Mouse (Mus musculus): Measurements from ENCODE around the gene Usp30. TPM values are rescaled to one million over a fixed set of nuclear protein-coding genes. Genes with fewer than 3 reads are reported as not detected.

The Usp30 gene
- polyA plus RNA-seq, 1 experiment from 2014 or later: 20.6 TPM

- no peak for ATAC-seq
- Histone ChIP-seq H3K36me3 (ENCODE audit: control insufficient read depth, insufficient read depth) (peaks cover 11% of the 10 kb centered on the region), H3K27ac (ENCODE audit: low read length) (no peak overlapping the region), H3K4me1 (replicated peaks; ENCODE audit: control insufficient read depth, insufficient read depth, low read length) (peaks cover 2% of the 10 kb centered on the region; the same call in 1 of the 2 replicates), H3K4me3 (replicated peaks; ENCODE audit: low read length) (no peak overlapping the region), H3K27me3 (replicated peaks; ENCODE audit: control insufficient read depth, insufficient read depth, low read length) (no peaks in the 10 kb centered on the region), H3K9ac (replicated peaks; ENCODE audit: low read depth, low read length) (no peak overlapping the region), H3K4me2 (ENCODE audit: low read length) (no peak overlapping the region), H3K9me3 (ENCODE audit: control insufficient read depth, low read length) (no peaks in the 10 kb centered on the region)
- WGBS: 24% methylated on average over 9 of the region's 9 CpGs
These were observed 13.0 kb upstream of the Usp30 start for GRCm38 (mm10) chr5:114052246-114052761.

- Histone ChIP-seq H3K4me1 (replicated peaks; ENCODE audit: control insufficient read depth, insufficient read depth, low read length) (peaks cover 2% of the 10 kb centered on the region; the same call in 1 of the 2 replicates), H3K27me3 (replicated peaks; ENCODE audit: control insufficient read depth, insufficient read depth, low read length) (no peaks in the 10 kb centered on the region), H3K9ac (replicated peaks; ENCODE audit: low read depth, low read length) (no peak overlapping the region), H3K9me3 (ENCODE audit: control insufficient read depth, low read length) (no peaks in the 10 kb centered on the region), H3K4me3 (replicated peaks; ENCODE audit: low read length) (no peak overlapping the region), H3K36me3 (ENCODE audit: control insufficient read depth, insufficient read depth) (peaks cover 9% of the 10 kb centered on the region; the same call in 1 of the 2 replicates), H3K27ac (ENCODE audit: low read length) (no peak overlapping the region), H3K4me2 (ENCODE audit: low read length) (no peak overlapping the region)
- no peak for ATAC-seq
- WGBS: 63% methylated on average over 9 of the region's 9 CpGs
These were observed 8.0 kb upstream of the Usp30 start for GRCm38 (mm10) chr5:114057129-114057731.

- H3K27me3 ChIP-seq (replicated peaks; ENCODE audit: control insufficient read depth, insufficient read depth, low read length): no peaks in the 10 kb centered on the region
- WGBS: 58% methylated on average over 7 of the region's 7 CpGs
- no peak for ATAC-seq
- no peak overlapping the region for H3K4me3 ChIP-seq (replicated peaks; ENCODE audit: low read length)
- no peak overlapping the region for H3K4me2 ChIP-seq (ENCODE audit: low read length)
- no peaks in the 10 kb centered on the region for H3K9me3 ChIP-seq (ENCODE audit: control insufficient read depth, low read length)
- H3K27ac ChIP-seq (ENCODE audit: low read length): no peak overlapping the region
- H3K36me3 ChIP-seq (ENCODE audit: control insufficient read depth, insufficient read depth): peaks cover 14% of the 10 kb centered on the region; the same call in 1 of the 2 replicates
- H3K9ac ChIP-seq (replicated peaks; ENCODE audit: low read depth, low read length): no peak overlapping the region
- peaks cover 5% of the 10 kb centered on the region; the same call in 1 of the 2 replicates for H3K4me1 ChIP-seq (replicated peaks; ENCODE audit: control insufficient read depth, insufficient read depth, low read length)
These were observed 3.6 kb upstream of the Usp30 start for GRCm38 (mm10) chr5:114061675-114062074.

GRCm38 (mm10) chr5:114063958-114064357 lies 1.3 kb upstream of the Usp30 start:
- WGBS: 50% methylated on average over 4 of the region's 4 CpGs
- Histone ChIP-seq H3K27ac (ENCODE audit: low read length) (no peak overlapping the region; the same call in 1 of the 2 replicates), H3K4me1 (replicated peaks; ENCODE audit: control insufficient read depth, insufficient read depth, low read length) (peaks cover 2% of the 10 kb centered on the region; the same call in 1 of the 2 replicates), H3K4me3 (replicated peaks; ENCODE audit: low read length) (no peak overlapping the region), H3K36me3 (ENCODE audit: control insufficient read depth, insufficient read depth) (peaks cover 11% of the 10 kb centered on the region; the same call in 1 of the 2 replicates), H3K9ac (replicated peaks; ENCODE audit: low read depth, low read length) (no peak overlapping the region), H3K4me2 (ENCODE audit: low read length) (no peak overlapping the region), H3K9me3 (ENCODE audit: control insufficient read depth, low read length) (no peaks in the 10 kb centered on the region), H3K27me3 (replicated peaks; ENCODE audit: control insufficient read depth, insufficient read depth, low read length) (no peaks in the 10 kb centered on the region)
- ATAC-seq: peak; percentile 49

- Histone ChIP-seq H3K4me1 (replicated peaks; ENCODE audit: control insufficient read depth, insufficient read depth, low read length) (peaks cover 2% of the 10 kb centered on the region; the same call in 1 of the 2 replicates), H3K4me2 (ENCODE audit: low read length) (no peak overlapping the region), H3K36me3 (ENCODE audit: control insufficient read depth, insufficient read depth) (peaks cover 11% of the 10 kb centered on the region; the same call in 1 of the 2 replicates), H3K9ac (replicated peaks; ENCODE audit: low read depth, low read length) (no peak overlapping the region), H3K27me3 (replicated peaks; ENCODE audit: control insufficient read depth, insufficient read depth, low read length) (no peaks in the 10 kb centered on the region), H3K9me3 (ENCODE audit: control insufficient read depth, low read length) (no peaks in the 10 kb centered on the region), H3K4me3 (replicated peaks; ENCODE audit: low read length) (no peak overlapping the region), H3K27ac (ENCODE audit: low read length) (no peak overlapping the region)
- WGBS: 49% methylated on average over 6 of the region's 6 CpGs
- no peak for ATAC-seq
These were observed 1.3 kb downstream of the Usp30 start for GRCm38 (mm10) chr5:114066601-114067000.

- H3K27me3 ChIP-seq (replicated peaks; ENCODE audit: control insufficient read depth, insufficient read depth, low read length): no peaks in the 10 kb centered on the region
- ATAC-seq: no peak
- H3K9ac ChIP-seq (replicated peaks; ENCODE audit: low read depth, low read length): no peak overlapping the region
- H3K4me2 ChIP-seq (ENCODE audit: low read length): no peak overlapping the region
- peaks cover 11% of the 10 kb centered on the region; the same call in 1 of the 2 replicates for H3K36me3 ChIP-seq (ENCODE audit: control insufficient read depth, insufficient read depth)
- peaks cover 2% of the 10 kb centered on the region; the same call in 1 of the 2 replicates for H3K4me1 ChIP-seq (replicated peaks; ENCODE audit: control insufficient read depth, insufficient read depth, low read length)
- H3K4me3 ChIP-seq (replicated peaks; ENCODE audit: low read length): no peak overlapping the region
- no peaks in the 10 kb centered on the region for H3K9me3 ChIP-seq (ENCODE audit: control insufficient read depth, low read length)
- WGBS: 82% methylated on average over 9 of the region's 9 CpGs
- no peak overlapping the region for H3K27ac ChIP-seq (ENCODE audit: low read length)
These were observed 2.3 kb downstream of the Usp30 start for GRCm38 (mm10) chr5:114067543-114067942.

GRCm38 (mm10) chr5:114067982-114068381 lies 2.7 kb downstream of the Usp30 start:
- no peak for ATAC-seq
- Histone ChIP-seq H3K36me3 (ENCODE audit: control insufficient read depth, insufficient read depth) (peaks cover 7% of the 10 kb centered on the region; the same call in 1 of the 2 replicates), H3K9me3 (ENCODE audit: control insufficient read depth, low read length) (no peaks in the 10 kb centered on the region), H3K4me3 (replicated peaks; ENCODE audit: low read length) (no peak overlapping the region), H3K4me1 (replicated peaks; ENCODE audit: control insufficient read depth, insufficient read depth, low read length) (peaks cover 2% of the 10 kb centered on the region; the same call in 1 of the 2 replicates), H3K4me2 (ENCODE audit: low read length) (no peak overlapping the region), H3K9ac (replicated peaks; ENCODE audit: low read depth, low read length) (no peak overlapping the region), H3K27me3 (replicated peaks; ENCODE audit: control insufficient read depth, insufficient read depth, low read length) (no peaks in the 10 kb centered on the region), H3K27ac (ENCODE audit: low read length) (no peak overlapping the region)
- 80% methylated on average over 9 of the region's 9 CpGs for WGBS

GRCm38 (mm10) chr5:114070858-114071257 lies 5.6 kb downstream of the Usp30 start:
- no peak for ATAC-seq
- WGBS: 95% methylated on average over 4 of the region's 4 CpGs
- H3K4me2 ChIP-seq (ENCODE audit: low read length): no peak overlapping the region

GRCm38 (mm10) chr5:114072262-114072661 lies 7.0 kb downstream of the Usp30 start:
- ATAC-seq: no peak
- Histone ChIP-seq H3K4me3 (replicated peaks; ENCODE audit: low read length) (no peak overlapping the region), H3K27me3 (replicated peaks; ENCODE audit: control insufficient read depth, insufficient read depth, low read length) (no peaks in the 10 kb centered on the region), H3K36me3 (ENCODE audit: control insufficient read depth, insufficient read depth) (no peaks in the 10 kb centered on the region), H3K9ac (replicated peaks; ENCODE audit: low read depth, low read length) (no peak overlapping the region), H3K4me2 (ENCODE audit: low read length) (no peak overlapping the region), H3K4me1 (replicated peaks; ENCODE audit: control insufficient read depth, insufficient read depth, low read length) (no peaks in the 10 kb centered on the region), H3K9me3 (ENCODE audit: control insufficient read depth, low read length) (no peaks in the 10 kb centered on the region), H3K27ac (ENCODE audit: low read length) (no peak overlapping the region)
- WGBS: 51% methylated on average over 2 of the region's 2 CpGs

More at GRCm38 (mm10) chr5:114070858-114071257, 5.6 kb downstream of the Usp30 start:
- Histone ChIP-seq H3K36me3 (ENCODE audit: control insufficient read depth, insufficient read depth) (no peaks in the 10 kb centered on the region), H3K9ac (replicated peaks; ENCODE audit: low read depth, low read length) (no peak overlapping the region), H3K27me3 (replicated peaks; ENCODE audit: control insufficient read depth, insufficient read depth, low read length) (no peaks in the 10 kb centered on the region), H3K27ac (ENCODE audit: low read length) (no peak overlapping the region), H3K9me3 (ENCODE audit: control insufficient read depth, low read length) (no peaks in the 10 kb centered on the region), H3K4me1 (replicated peaks; ENCODE audit: control insufficient read depth, insufficient read depth, low read length) (no peaks in the 10 kb centered on the region), H3K4me3 (replicated peaks; ENCODE audit: low read length) (no peak overlapping the region)

All from forebrain, embryonic 16.5 days (tissue).